Mouse (Mus musculus) heart, postnatal 0 days (tissue): Measurements from ENCODE around the gene Rnf40.

Experiments
- CTCF ChIP-seq: IDR thresholded peaks from 2 replicates; pipeline ENCODE4 v1.5.1; 2016; ENCODE audit warnings: antibody characterized with exemption, control low read depth, low read depth
- EP300 ChIP-seq: IDR thresholded peaks from 2 replicates; pipeline ENCODE4 v1.6.1; 2016; ENCODE audit warnings: antibody characterized with exemption, low read depth

DNA sequence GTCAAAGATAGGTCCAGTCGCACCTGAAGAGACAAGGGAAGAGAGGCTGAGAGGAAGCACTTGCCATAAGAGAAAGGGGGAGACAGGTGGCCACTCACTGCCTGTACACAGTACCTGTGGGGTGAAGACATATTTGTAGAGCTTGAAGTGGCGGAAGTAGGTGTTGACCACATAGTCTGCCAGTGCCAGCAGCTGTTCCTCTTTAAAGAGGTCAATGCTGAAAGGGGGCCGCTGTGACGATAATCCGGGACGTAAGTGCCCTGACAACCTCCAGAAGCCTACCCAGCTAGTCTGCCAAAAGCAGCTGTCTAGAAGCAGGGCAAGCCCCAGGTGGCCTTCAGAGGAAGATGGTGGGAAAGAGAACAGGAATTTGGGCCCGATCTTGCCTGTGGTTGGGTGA lies 3.5 kb upstream of the Rnf40 start:
- no peak for TF ChIP-seq CTCF
- no peak for TF ChIP-seq EP300
